Mouse (Mus musculus): Measurements from ENCODE around the gene Tmem104.

GRCm38 (mm10) chr11:115141970-115142369 is 45.3 kb upstream of the Tmem104 start:
- no peak for TF ChIP-seq CTCF (IDR thresholded peaks at IDR 0.05; ENCODE audit: borderline replicate concordance, insufficient read depth, low read length)
- no peak for TF ChIP-seq POLR2A (IDR thresholded peaks at IDR 0.05; ENCODE audit: low read depth, low read length)

Data from embryonic fibroblast, embryonic 13.5 days (primary cell).